Mouse (Mus musculus) CH12.LX (cell line): Measurements from ENCODE around the gene Xylt1. TPM values are rescaled to one million over a fixed set of nuclear protein-coding genes. Genes with fewer than 3 reads are reported as not detected.

Experiments used
- DNase-seq: peaks from one replicate; pipeline ENCODE4 v3.0.0-alpha.2; 2013; ENCODE audit errors: extremely low read depth
- H3K27ac ChIP-seq: 2 replicates; pipeline ENCODE4 v1.5.1; 2012; ENCODE audit warnings: low read depth, mild to moderate bottlenecking, control low read depth, moderate library complexity; ENCODE audit not compliant: insufficient read depth
- H3K27me3 ChIP-seq: replicated peaks from 2 replicates; pipeline ENCODE3; 2012; ENCODE audit warnings: inconsistent platforms
- H3K36me3 ChIP-seq, 2 experiments: replicated peaks in 1 of 2; 2 replicates each; pipeline versions ENCODE3 to v1.6.1; 2012; ENCODE audit warnings: inconsistent platforms in 1 of 2, low read length in 1 of 2, mild to moderate bottlenecking in 1 of 2, mixed read lengths in 1 of 2, moderate library complexity in 1 of 2; ENCODE audit not compliant: control insufficient read depth in 1 of 2, insufficient read depth in 1 of 2
- H3K4me1 ChIP-seq, 2 experiments: 2 replicates each; pipeline ENCODE4 v1.6.1; 2012; ENCODE audit warnings: inconsistent platforms in 1 of 2, moderate library complexity in 1 of 2; ENCODE audit not compliant: insufficient read depth in 2 of 2, control insufficient read depth in 1 of 2
- H3K4me2 ChIP-seq: 2 replicates; pipeline ENCODE4 v1.6.1; 2012; ENCODE audit warnings: low read depth, mild to moderate bottlenecking, control low read depth; ENCODE audit not compliant: poor library complexity, insufficient read depth, severe bottlenecking
- H3K4me3 ChIP-seq, 3 experiments: fragments of 150-350 bp in 1 of 3; sonication (generic) in 1 of 3; replicated peaks in 1 of 3; 2 replicates each; pipeline versions ENCODE3 to v1.5.1; 2011 to 2012; ENCODE audit warnings: low read depth in 2 of 3, low read length in 2 of 3, mild to moderate bottlenecking in 2 of 3, moderate library complexity in 2 of 3, control low read depth in 1 of 3, improper control_type of control experiment in 1 of 3, inconsistent platforms in 1 of 3, mixed read lengths in 1 of 3; ENCODE audit not compliant: poor library complexity in 1 of 3
- H3K79me2 ChIP-seq: replicated peaks from 2 replicates; pipeline ENCODE4 v1.6.1; 2012; ENCODE audit warnings: mild to moderate bottlenecking, moderate library complexity; ENCODE audit not compliant: control insufficient read depth, poor library complexity, insufficient read depth, severe bottlenecking; ENCODE audit errors: extremely low read depth
- H3K9ac ChIP-seq: 2 replicates; pipeline ENCODE4 v1.6.1; 2012; ENCODE audit warnings: low read depth, mild to moderate bottlenecking, control low read depth, moderate library complexity; ENCODE audit not compliant: insufficient read depth
- H3K9me3 ChIP-seq: replicated peaks from 2 replicates; pipeline ENCODE3; 2012; ENCODE audit warnings: low read length, inconsistent platforms, mixed read lengths
- BHLHE40 ChIP-seq: IDR thresholded peaks from 2 replicates; pipeline ENCODE4 v1.6.1; 2011; ENCODE audit warnings: mild to moderate bottlenecking, low read depth, low read length, improper control_type of control experiment
- E2F4 ChIP-seq: IDR thresholded peaks from 2 replicates; pipeline ENCODE4 v1.6.1; 2011; ENCODE audit warnings: low read depth, low read length, improper control_type of control experiment; ENCODE audit not compliant: insufficient replicate concordance
- HCFC1 ChIP-seq: IDR thresholded peaks from 2 replicates; pipeline ENCODE4 v1.6.1; 2012; ENCODE audit warnings: low read depth, mild to moderate bottlenecking, inconsistent platforms, low read length, improper control_type of control experiment
- KAT2A ChIP-seq: IDR thresholded peaks from 2 replicates; pipeline ENCODE4 v1.6.1; 2012; ENCODE audit warnings: low read length, improper control_type of control experiment, inconsistent platforms; ENCODE audit not compliant: insufficient replicate concordance
- MAZ ChIP-seq: IDR thresholded peaks from 2 replicates; pipeline ENCODE4 v1.6.1; 2012; ENCODE audit warnings: low read depth, mild to moderate bottlenecking, inconsistent platforms, low read length, improper control_type of control experiment, moderate library complexity
- MEF2A ChIP-seq: IDR thresholded peaks from 2 replicates; pipeline ENCODE4 v1.6.1; 2014; ENCODE audit warnings: low read depth, mild to moderate bottlenecking, inconsistent platforms, low read length, improper control_type of control experiment, borderline replicate concordance
- MYC ChIP-seq: IDR thresholded peaks from 2 replicates; pipeline ENCODE4 v1.6.1; 2011; ENCODE audit warnings: low read depth, mild to moderate bottlenecking, improper control_type of control experiment, low read length
- NELFE ChIP-seq: IDR thresholded peaks from 2 replicates; pipeline ENCODE4 v1.6.1; 2011; ENCODE audit warnings: low read depth, low read length, improper control_type of control experiment
- POLR2A ChIP-seq: IDR thresholded peaks from 2 replicates; pipeline ENCODE4 v1.6.1; 2011; ENCODE audit warnings: low read depth, mild to moderate bottlenecking, improper control_type of control experiment, low read length
- POLR2AphosphoS2 ChIP-seq: IDR thresholded peaks from 2 replicates; pipeline ENCODE4 v1.6.1; 2011; ENCODE audit warnings: low read depth, low read length, improper control_type of control experiment
- RAD21 ChIP-seq: IDR thresholded peaks from 2 replicates; pipeline ENCODE4 v1.6.1; 2011; ENCODE audit warnings: low read depth, mild to moderate bottlenecking, low read length, improper control_type of control experiment, moderate library complexity
- RCOR1 ChIP-seq: conservative IDR thresholded peaks from 2 replicates; pipeline ENCODE4 v1.6.1; 2012; ENCODE audit warnings: low read depth, mild to moderate bottlenecking, inconsistent platforms, low read length, improper control_type of control experiment
- SIN3A ChIP-seq: IDR thresholded peaks from 2 replicates; pipeline ENCODE4 v1.6.1; 2012; ENCODE audit warnings: low read length, improper control_type of control experiment, inconsistent platforms
- TBP ChIP-seq: conservative IDR thresholded peaks from 2 replicates; pipeline ENCODE4 v1.6.1; 2011; ENCODE audit warnings: low read depth, low read length, improper control_type of control experiment
- USF2 ChIP-seq: conservative IDR thresholded peaks from 2 replicates; pipeline ENCODE4 v1.6.1; 2011; ENCODE audit warnings: low read depth, low read length, improper control_type of control experiment
- ZC3H11A ChIP-seq: IDR thresholded peaks from 2 replicates; pipeline ENCODE4 v1.6.1; 2012; ENCODE audit warnings: low read depth, mild to moderate bottlenecking, inconsistent platforms, low read length, improper control_type of control experiment
- ZKSCAN1 ChIP-seq: IDR thresholded peaks from 2 replicates; pipeline ENCODE4 v1.6.1; 2012; ENCODE audit warnings: low read depth, inconsistent platforms, low read length, improper control_type of control experiment, borderline replicate concordance
- ZNF384 ChIP-seq: IDR thresholded peaks from 2 replicates; pipeline ENCODE4 v1.6.1; 2012; ENCODE audit warnings: low read depth, low read length, improper control_type of control experiment, inconsistent platforms
- dilution Hi-C: fragments of 300-500 bp; cut with MboI; formaldehyde crosslinking; loops from 2 replicates; pipeline ENCODE4 v1.14.3; 2020; ENCODE audit warnings: low sequenced_read_pairs; ENCODE audit not compliant: extremely low pct_unique_long_range_greater_than_20kb, extremely low pct_ligation_motif_present
- in situ Hi-C: fragments of 300-500 bp; cut with MboI; formaldehyde crosslinking; loops from 3 replicates; pipeline ENCODE4 v1.14.3; 2019; ENCODE audit warnings: low sequenced_read_pairs, low pct_ligation_motif_present, low pct_unique_long_range_greater_than_20kb, mixed read lengths
- polyA plus RNA-seq: library from polyadenylated mRNA; unstranded; fragments of >175 nt; gene quantifications from 2 replicates; pipeline ENCODE4 v1.2.1, GENCODE M21; 2012; ENCODE audit warnings: low read depth; ENCODE audit not compliant: insufficient read length
- total RNA-seq, 2 experiments: library from RNA; depleted of rRNA; stranded (reverse); fragments of 300-350 nt in 1 of 2; fragments of >200 nt in 1 of 2; gene quantifications; 2 replicates each; pipeline ENCODE4 v1.2.3; 2012 to 2014

Xylt1 gene
- total and polyA plus RNA-seq, 3 experiments = 0.38 to 0.84 (median 0.38) TPM

DNA sequence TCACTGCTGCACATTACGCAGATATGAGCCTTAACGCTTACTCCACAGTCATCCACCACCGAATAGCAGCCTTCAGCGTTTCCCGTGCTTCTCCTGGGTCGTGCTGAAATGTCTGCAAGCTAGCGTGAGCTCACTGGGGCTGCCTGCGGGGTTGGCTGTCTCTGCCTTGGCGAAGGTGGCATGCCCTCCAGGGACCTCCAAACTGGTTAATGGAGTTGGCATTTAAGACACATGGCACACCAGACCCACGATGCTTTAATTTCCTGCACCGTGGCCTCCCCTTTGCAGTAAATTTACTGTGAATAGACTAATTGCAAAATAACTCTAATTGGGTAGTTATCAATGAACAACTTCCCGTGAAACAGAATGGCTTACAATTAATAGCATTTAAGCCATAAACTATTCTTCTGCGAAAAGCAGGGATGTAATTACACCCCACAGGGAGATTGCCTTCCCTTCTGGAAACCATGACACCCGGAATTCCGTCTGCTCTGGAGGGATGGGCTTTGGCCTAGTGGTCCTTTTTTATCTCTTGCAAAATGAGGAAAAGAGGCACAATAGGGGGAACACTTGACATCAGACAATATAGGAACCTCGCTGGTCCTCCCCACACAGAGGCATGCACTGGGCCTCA is 170.3 kb downstream of the Xylt1 start:
- H3K27me3 ChIP-seq = no peaks in the 10 kb centered on the region
- H3K4me2 ChIP-seq = no peak overlapping the region
- no peak for DNase-seq
- H3K9ac ChIP-seq = no peak overlapping the region
- in situ Hi-C loops (loop anchor here (10.0 kb wide), 1 partner anchor 166 kb away; the partner anchor contains the start of gene Xylt1), dilution Hi-C loops (no loop called here)
- no peaks in the 10 kb centered on the region for H3K79me2 ChIP-seq
- H3K4me1 ChIP-seq = 0 out of 4 replicates have a peak, but pooled peaks cover 0 to 6% of the 10 kb centered on the region in 2 experiments
- no peaks in the 10 kb centered on the region for H3K9me3 ChIP-seq
- no peak overlapping the region for H3K27ac ChIP-seq
- H3K36me3 ChIP-seq = no peaks in the 10 kb centered on the region
- TF ChIP-seq RAD21 = no peak
- TF ChIP-seq MEF2A = no peak
- TF ChIP-seq BHLHE40 = no peak
- no peak for TF ChIP-seq MYC
- no peak for TF ChIP-seq USF2
- no peak for TF ChIP-seq ZC3H11A
- TF ChIP-seq ZKSCAN1 = no peak
- TF ChIP-seq NELFE = no peak
- no peak for TF ChIP-seq POLR2A
- no peak for TF ChIP-seq HCFC1
- TF ChIP-seq SIN3A = no peak
- no peak for TF ChIP-seq MAZ
- TF ChIP-seq TBP = no peak
- no peak for TF ChIP-seq POLR2AphosphoS2
- TF ChIP-seq KAT2A = no peak
- TF ChIP-seq E2F4 = no peak
- no peak for TF ChIP-seq RCOR1
- no peak overlapping the region for H3K4me3 ChIP-seq

DNA sequence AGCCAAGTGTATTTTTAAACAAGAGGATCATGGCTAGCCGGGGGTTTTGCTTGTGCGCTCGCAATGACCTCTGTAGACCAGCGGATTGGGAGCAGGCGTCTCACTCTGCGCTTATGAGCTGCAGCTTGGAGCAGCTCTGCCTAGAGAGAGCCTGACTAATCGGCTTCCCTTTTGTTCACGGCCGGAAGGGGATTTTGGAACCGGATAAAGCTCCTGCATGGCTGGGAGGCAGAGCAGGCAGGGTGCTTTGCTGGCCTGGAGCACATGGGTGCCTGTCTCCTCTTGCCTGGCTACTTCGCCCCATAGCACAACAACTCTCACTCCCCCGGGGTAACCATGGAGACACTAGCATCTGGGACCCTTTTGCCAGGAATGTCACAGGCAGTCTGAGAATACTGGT is 172.4 kb downstream of the Xylt1 start:
- Histone ChIP-seq H3K27ac (no peak overlapping the region), H3K4me3 (no peak overlapping the region), H3K27me3 (no peaks in the 10 kb centered on the region), H3K4me1 (0 out of 4 replicates have a peak, but pooled peaks cover 0 to 6% of the 10 kb centered on the region in 2 experiments), H3K36me3 (no peaks in the 10 kb centered on the region), H3K79me2 (no peaks in the 10 kb centered on the region), H3K9ac (no peak overlapping the region), H3K9me3 (no peaks in the 10 kb centered on the region), H3K4me2 (no peak overlapping the region)
- in situ Hi-C loops (loop anchor here (10.0 kb wide), 1 partner anchor 168 kb away; the partner anchor contains the start of gene Xylt1), dilution Hi-C loops (no loop called here)
- no peak for DNase-seq
- TF ChIP-seq POLR2A (no peak), ZNF384 (no peak), MEF2A (no peak), ZC3H11A (no peak), E2F4 (no peak), NELFE (no peak)
